Mouse (Mus musculus) intestine, embryonic 15.5 days (tissue): ENCODE measurements around the gene Snrpb2. TPM values are rescaled to one million over a fixed set of nuclear protein-coding genes. Genes with fewer than 3 reads are reported as not detected.

Experiments used
- ATAC-seq: fragments of 200-750 bp; cut with Nextera tagmentation; 2 replicates; pipeline ENCODE4 v1.8.0; 2017; ENCODE audit warnings: moderate TSS enrichment, moderate library complexity
- H3K27ac ChIP-seq: fragments of 300-500 bp; sonication (generic); 2 replicates; pipeline ENCODE4 v1.5.1; 2015; ENCODE audit warnings: mild to moderate bottlenecking, inconsistent platforms
- H3K27me3 ChIP-seq: fragments of 300-500 bp; sonication (generic); replicated peaks from 2 replicates; pipeline ENCODE4 v1.6.1; 2015; ENCODE audit warnings: inconsistent platforms
- H3K36me3 ChIP-seq: fragments of 300-500 bp; sonication (generic); 2 replicates; pipeline ENCODE4 v1.6.1; 2015; ENCODE audit warnings: inconsistent platforms
- H3K4me1 ChIP-seq: fragments of 300-500 bp; sonication (generic); replicated peaks from 2 replicates; pipeline ENCODE4 v1.6.1; 2015; ENCODE audit warnings: inconsistent platforms
- H3K4me2 ChIP-seq: fragments of 300-500 bp; sonication (generic); replicated peaks from 2 replicates; pipeline ENCODE4 v1.6.1; 2015; ENCODE audit warnings: mild to moderate bottlenecking, inconsistent platforms
- H3K4me3 ChIP-seq: fragments of 300-500 bp; sonication (generic); replicated peaks from 2 replicates; pipeline ENCODE4 v1.5.1; 2015; ENCODE audit warnings: inconsistent platforms
- H3K9ac ChIP-seq: fragments of 300-500 bp; sonication (generic); 2 replicates; pipeline ENCODE4 v1.6.1; 2015; ENCODE audit warnings: inconsistent platforms
- H3K9me3 ChIP-seq: fragments of 300-500 bp; sonication (generic); 2 replicates; pipeline ENCODE4 v1.6.1; 2016; ENCODE audit warnings: inconsistent platforms
- WGBS: fragments of 180-500 bp; shearing (Covaris S2); methylation state at CpG from one replicate; pipeline ENCODE4 v1.1.7; 2015; 5-methylcytosine and 5-hydroxymethylcytosine counted together
- polyA plus RNA-seq: library from polyadenylated mRNA; unstranded; fragments of >200 nt; fragmentation: Nextera tagmentation; extraction: Ambion mirVana; gene quantifications from 2 replicates; pipeline ENCODE4 v1.2.1, GENCODE M21; 2015

Gene Snrpb2
- 56.1 and 71.5 TPM in 2 replicates for polyA plus RNA-seq

GRCm38 (mm10) chr2:143062812-143063792, at the start of gene Snrpb2:
Gene Snrpb2, plus strand, starts transcription at chr2:143063039.
- ATAC-seq = peak; percentile 98
- H3K27ac ChIP-seq = peak within 1 kb of the TSS; percentile 48
- 0 out of 2 replicates have a peak, but pooled peaks cover 3% of the 10 kb centered on the region for H3K4me1 ChIP-seq
- WGBS = 1% methylated on average over 55 of the region's 55 CpGs
- H3K9me3 ChIP-seq = no peaks in the 10 kb centered on the region
- no peaks in the 10 kb centered on the region for H3K27me3 ChIP-seq
- peak within 1 kb of the TSS; percentile 78 for H3K4me3 ChIP-seq
- peak within 1 kb of the TSS; percentile 79 for H3K9ac ChIP-seq
- peak within 1 kb of the TSS; percentile 69 for H3K4me2 ChIP-seq
- 0 out of 2 replicates have a peak, but pooled peaks cover 2% of the 10 kb centered on the region for H3K36me3 ChIP-seq

DNA sequence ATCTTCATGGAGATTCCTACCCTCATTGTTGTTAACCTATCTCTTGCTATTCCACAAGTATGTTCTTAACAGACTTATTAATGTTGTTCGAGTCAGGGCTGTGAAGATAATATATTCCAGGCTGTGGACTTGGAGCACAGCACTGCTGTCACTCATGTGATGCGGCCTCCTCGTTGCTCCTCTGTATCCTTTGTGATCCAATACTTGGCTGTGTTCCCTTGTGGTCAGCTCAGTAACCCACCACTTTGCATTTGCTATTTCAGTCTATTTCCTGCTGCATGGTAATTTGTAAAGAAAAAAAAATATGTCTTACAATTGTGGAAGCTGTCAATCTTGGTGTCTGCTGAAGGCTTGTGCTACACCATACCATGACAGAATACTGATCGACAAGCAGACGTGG, 49.8 kb upstream of the Snrpb2 start:
- H3K9me3 ChIP-seq = no peaks in the 10 kb centered on the region
- H3K27ac ChIP-seq = no peak overlapping the region
- WGBS = 78% methylated on average over 5 of the region's 5 CpGs
- H3K9ac ChIP-seq = no peak overlapping the region
- H3K27me3 ChIP-seq = no peaks in the 10 kb centered on the region
- no peak overlapping the region for H3K4me2 ChIP-seq
- no peak for ATAC-seq
- H3K4me1 ChIP-seq = no peaks in the 10 kb centered on the region
- H3K36me3 ChIP-seq = no peaks in the 10 kb centered on the region
- no peak overlapping the region for H3K4me3 ChIP-seq

DNA sequence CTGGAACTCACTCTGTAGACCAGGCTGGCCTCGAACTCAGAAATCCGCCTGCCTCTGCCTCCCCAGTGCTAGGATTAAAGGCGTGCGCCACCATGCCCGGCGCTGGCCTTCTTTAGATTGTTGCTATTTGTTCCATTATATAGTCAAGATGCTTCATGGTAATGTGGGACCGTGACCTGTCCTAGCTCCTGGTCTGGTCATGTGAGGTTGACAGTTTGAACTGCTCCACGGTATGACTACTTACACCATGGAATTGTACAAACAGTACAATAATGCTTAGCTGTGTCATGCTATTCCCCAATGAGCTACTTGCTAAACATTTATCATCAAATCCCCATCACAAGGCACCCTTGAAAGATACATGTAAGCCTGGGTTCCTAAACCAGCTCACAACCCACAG, 44.8 kb upstream of the Snrpb2 start:
- Histone ChIP-seq H3K4me1 (0 out of 2 replicates have a peak, but pooled peaks cover 4% of the 10 kb centered on the region), H3K9me3 (no peaks in the 10 kb centered on the region), H3K9ac (no peak overlapping the region), H3K27ac (no peak overlapping the region), H3K4me2 (no peak overlapping the region), H3K4me3 (no peak overlapping the region), H3K27me3 (no peaks in the 10 kb centered on the region), H3K36me3 (no peaks in the 10 kb centered on the region)
- ATAC-seq = no peak
- WGBS = 96% methylated on average over 8 of the region's 8 CpGs

DNA sequence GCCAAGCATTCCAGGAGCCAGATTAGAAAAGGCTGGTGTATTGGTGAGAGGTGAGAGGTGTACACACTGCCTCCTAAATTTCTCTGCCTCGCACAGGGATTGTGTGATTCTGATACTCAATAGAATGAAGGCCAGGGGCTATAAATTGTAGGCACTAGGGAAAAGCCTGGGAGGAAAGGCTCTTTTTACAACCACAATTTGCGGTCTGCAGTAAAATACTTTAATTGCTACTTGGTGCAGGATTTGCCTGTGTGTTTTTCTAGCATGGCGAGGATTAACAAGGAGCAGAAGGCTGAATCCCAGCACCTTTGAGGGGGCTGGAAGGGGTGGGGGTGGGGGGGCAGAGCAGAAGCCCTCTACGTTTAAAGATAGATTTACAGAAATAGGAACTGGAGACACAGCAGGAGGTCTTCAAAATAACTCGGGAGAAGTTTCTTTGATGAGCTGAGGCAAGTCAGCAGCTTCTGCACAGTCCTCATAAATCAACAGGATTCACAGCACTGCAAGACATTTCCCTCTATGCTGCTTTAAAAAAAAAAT, 44.2 kb upstream of the Snrpb2 start:
- Histone ChIP-seq H3K4me1 (0 out of 2 replicates have a peak, but pooled peaks cover 4% of the 10 kb centered on the region), H3K9ac (no peak overlapping the region), H3K27me3 (no peaks in the 10 kb centered on the region), H3K4me2 (no peak overlapping the region), H3K36me3 (no peaks in the 10 kb centered on the region), H3K9me3 (no peaks in the 10 kb centered on the region), H3K27ac (no peak overlapping the region), H3K4me3 (no peak overlapping the region)
- 13% methylated on average over 5 of the region's 5 CpGs for WGBS
- peak; percentile 41; the same call in 1 of the 2 replicates for ATAC-seq

- WGBS = 32% methylated on average over 2 of the region's 2 CpGs
- no peak overlapping the region for H3K27ac ChIP-seq
- no peaks in the 10 kb centered on the region for H3K9me3 ChIP-seq
- 0 out of 2 replicates have a peak, but pooled peaks cover 4% of the 10 kb centered on the region for H3K4me1 ChIP-seq
- no peak overlapping the region for H3K4me2 ChIP-seq
- H3K36me3 ChIP-seq = no peaks in the 10 kb centered on the region
- no peaks in the 10 kb centered on the region for H3K27me3 ChIP-seq
- H3K9ac ChIP-seq = no peak overlapping the region
- H3K4me3 ChIP-seq = no peak overlapping the region
- no peak for ATAC-seq
Observed at GRCm38 (mm10) chr2:143019727-143020126, 43.1 kb upstream of the Snrpb2 start.

DNA sequence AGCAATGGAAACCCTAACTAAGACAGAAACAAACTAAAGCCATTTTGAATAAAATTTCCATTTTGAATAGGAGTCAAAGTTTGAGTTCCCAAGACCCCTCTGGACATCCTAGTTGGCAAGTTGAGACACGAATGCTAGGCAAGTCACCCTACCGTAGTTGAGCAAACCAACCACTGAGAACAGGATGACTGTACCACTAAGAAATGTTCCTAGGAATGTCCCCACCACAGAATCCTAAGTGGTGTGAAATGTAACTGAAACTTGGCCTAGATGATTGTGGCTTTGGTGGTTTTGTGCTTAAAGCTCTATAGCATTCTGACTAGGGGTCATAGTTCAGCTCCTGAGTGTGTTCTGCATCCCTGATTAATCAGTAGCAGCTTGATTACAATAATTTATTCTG, 39.5 kb upstream of the Snrpb2 start:
- WGBS = 96% methylated on average over 2 of the region's 2 CpGs

GRCm38 (mm10) chr2:143024226-143024625, 38.6 kb upstream of the Snrpb2 start:
- 81% methylated on average over 4 of the region's 4 CpGs for WGBS
- Histone ChIP-seq H3K27ac (no peak overlapping the region), H3K4me2 (no peak overlapping the region), H3K4me3 (no peak overlapping the region), H3K4me1 (0 out of 2 replicates have a peak, but pooled peaks cover 4% of the 10 kb centered on the region), H3K9ac (no peak overlapping the region), H3K9me3 (no peaks in the 10 kb centered on the region), H3K36me3 (no peaks in the 10 kb centered on the region), H3K27me3 (no peaks in the 10 kb centered on the region)
- no peak for ATAC-seq

More for the DNA sequence above, 39.5 kb upstream of the Snrpb2 start:
- Histone ChIP-seq H3K27me3 (no peaks in the 10 kb centered on the region), H3K4me1 (0 out of 2 replicates have a peak, but pooled peaks cover 4% of the 10 kb centered on the region), H3K9ac (no peak overlapping the region), H3K4me2 (no peak overlapping the region), H3K27ac (no peak overlapping the region), H3K4me3 (no peak overlapping the region), H3K9me3 (no peaks in the 10 kb centered on the region), H3K36me3 (no peaks in the 10 kb centered on the region)
- ATAC-seq = no peak

GRCm38 (mm10) chr2:143031283-143031682, 31.6 kb upstream of the Snrpb2 start:
- Histone ChIP-seq H3K9ac (no peak overlapping the region), H3K27ac (no peak overlapping the region), H3K4me3 (no peak overlapping the region), H3K4me1 (no peaks in the 10 kb centered on the region), H3K27me3 (no peaks in the 10 kb centered on the region), H3K4me2 (no peak overlapping the region), H3K36me3 (no peaks in the 10 kb centered on the region), H3K9me3 (no peaks in the 10 kb centered on the region)
- no peak for ATAC-seq
- WGBS = 91% methylated on average over 1 of the region's 1 CpGs

DNA sequence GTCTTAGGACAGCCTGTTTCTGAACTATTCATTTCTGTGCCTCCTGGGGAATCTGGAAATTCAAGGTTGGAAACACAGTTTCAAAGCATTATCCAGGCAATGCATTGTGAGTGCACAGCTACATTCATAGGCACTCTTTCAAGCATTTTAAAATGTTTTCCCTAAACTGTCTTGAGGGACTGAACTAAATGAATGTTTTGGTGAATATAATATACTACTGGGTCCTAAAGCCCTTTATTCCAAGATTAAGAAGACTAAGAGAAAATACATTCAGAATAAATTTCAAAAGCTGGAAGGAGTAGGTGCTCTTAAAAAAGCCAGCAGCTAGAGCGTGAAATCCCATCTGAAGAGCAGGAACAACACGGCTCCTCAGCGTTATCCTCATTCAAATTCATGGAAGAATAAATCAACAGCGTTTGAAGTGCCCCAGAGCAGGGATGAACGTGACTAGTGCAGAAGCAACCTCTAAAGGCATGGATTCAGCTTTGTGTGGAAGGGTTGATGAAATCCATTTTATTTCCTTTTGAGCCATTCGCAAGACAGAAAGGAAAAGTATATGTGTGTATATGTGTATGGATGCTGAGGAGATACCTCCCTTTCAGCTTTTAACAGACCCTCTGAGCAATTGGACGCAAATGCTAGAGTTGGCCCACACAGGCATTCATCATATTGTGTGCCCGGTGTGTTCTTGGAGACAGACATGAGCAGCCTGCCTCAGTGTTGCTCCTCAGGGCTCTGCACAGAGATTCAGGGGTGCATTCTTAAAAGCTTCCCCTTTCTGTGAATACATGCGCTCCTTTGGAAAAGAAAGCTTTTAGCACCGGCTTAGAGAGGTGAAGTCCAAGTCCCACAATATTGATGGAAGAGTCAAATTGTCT, 30.2 kb upstream of the Snrpb2 start:
- Histone ChIP-seq H3K27ac (no peak overlapping the region), H3K9ac (no peak overlapping the region), H3K36me3 (no peaks in the 10 kb centered on the region), H3K9me3 (no peaks in the 10 kb centered on the region), H3K4me3 (no peak overlapping the region), H3K4me2 (no peak overlapping the region), H3K27me3 (no peaks in the 10 kb centered on the region), H3K4me1 (no peaks in the 10 kb centered on the region)
- ATAC-seq = no peak
- WGBS = 68% methylated on average over 10 of the region's 10 CpGs

GRCm38 (mm10) chr2:143034350-143035085, 28.3 kb upstream of the Snrpb2 start:
- no peak overlapping the region for H3K9ac ChIP-seq
- no peaks in the 10 kb centered on the region for H3K36me3 ChIP-seq
- peak overlapping the region; percentile 11; the same call in 1 of the 2 replicates for H3K4me2 ChIP-seq
- ATAC-seq = 0 out of 2 replicates have a peak, but pooled peaks have one; percentile 41
- no peaks in the 10 kb centered on the region for H3K4me1 ChIP-seq
- no peaks in the 10 kb centered on the region for H3K27me3 ChIP-seq
- 58% methylated on average over 7 of the region's 7 CpGs for WGBS
- H3K27ac ChIP-seq = no peak overlapping the region
- H3K9me3 ChIP-seq = no peaks in the 10 kb centered on the region
- no peak overlapping the region for H3K4me3 ChIP-seq

- H3K27me3 ChIP-seq = no peaks in the 10 kb centered on the region
- H3K9ac ChIP-seq = no peak overlapping the region
- H3K36me3 ChIP-seq = no peaks in the 10 kb centered on the region
- H3K9me3 ChIP-seq = no peaks in the 10 kb centered on the region
- no peak overlapping the region for H3K4me3 ChIP-seq
- no peak for ATAC-seq
- H3K4me1 ChIP-seq = no peaks in the 10 kb centered on the region
- peak overlapping the region; percentile 11; the same call in 1 of the 2 replicates for H3K4me2 ChIP-seq
- H3K27ac ChIP-seq = no peak overlapping the region
- WGBS = 60% methylated on average over 10 of the region's 10 CpGs
Observed at GRCm38 (mm10) chr2:143035086-143035593, 27.7 kb upstream of the Snrpb2 start.
